Mouse (Mus musculus) layer of hippocampus, postnatal 10 days (tissue): ENCODE results near the gene Arfip1. TPM values are rescaled to one million over a fixed set of nuclear protein-coding genes. Genes with fewer than 3 reads are reported as not detected.
A peak's percentile ranks its signal among the peaks of the same experiment; 100 is the strongest.

ENCODE experiments used
- DNase-seq, 2 experiments: peaks; one replicate each; pipeline ENCODE4 v3.0.0; 2021; ENCODE audit warnings: low spot score in 2 of 2
- total RNA-seq, 2 experiments: library from RNA; stranded (reverse); gene quantifications; 2 replicates each; pipeline ENCODE4 v1.2.3; 2021

The Arfip1 gene
- total RNA-seq, 2 experiments from 2014 or later, result 19.7 to 20.6 TPM

- DNase-seq, result no peak
These were observed 89.8 kb downstream of the Arfip1 start for GRCm38 (mm10) chr3:84492657-84493056.

GRCm38 (mm10) chr3:84492148-84492547 lies 90.3 kb downstream of the Arfip1 start:
- DNase-seq, result no peak

GRCm38 (mm10) chr3:84488716-84489115 lies 93.7 kb downstream of the Arfip1 start:
- DNase-seq, result no peak

GRCm38 (mm10) chr3:84484891-84485290 lies 97.5 kb downstream of the Arfip1 start:
- no peak for DNase-seq

- no peak for DNase-seq
These were observed 98.1 kb downstream of the Arfip1 start for GRCm38 (mm10) chr3:84484333-84484732.

GRCm38 (mm10) chr3:84482121-84482520 lies 100.3 kb downstream of the Arfip1 start:
- no peak for DNase-seq

GRCm38 (mm10) chr3:84481104-84481503 lies 101.3 kb downstream of the Arfip1 start:
- peak; percentile 30 to 53 for DNase-seq

- DNase-seq, result peak; percentile 34 to 41
These were observed 102.2 kb downstream of the Arfip1 start, which contains the start of gene Fhdc1 for GRCm38 (mm10) chr3:84480006-84480897. TSS of gene Fhdc1 (minus strand) at chr3:84480429.

- peak; percentile 25 to 42 for DNase-seq
These were observed 103.0 kb downstream of the Arfip1 start for GRCm38 (mm10) chr3:84479293-84480005.

GRCm38 (mm10) chr3:84478896-84479292 lies 103.5 kb downstream of the Arfip1 start:
- DNase-seq, result no peak

GRCm38 (mm10) chr3:84478195-84478594 lies 104.2 kb downstream of the Arfip1 start:
- DNase-seq, result no peak

GRCm38 (mm10) chr3:84477498-84477897 lies 104.9 kb downstream of the Arfip1 start:
- DNase-seq, result no peak

- DNase-seq, result no peak
These were observed 107.2 kb downstream of the Arfip1 start for GRCm38 (mm10) chr3:84474981-84475775.

- no peak for DNase-seq
These were observed 108.0 kb downstream of the Arfip1 start for GRCm38 (mm10) chr3:84474398-84474797.

- DNase-seq, result no peak
These were observed 109.5 kb downstream of the Arfip1 start for GRCm38 (mm10) chr3:84472955-84473354.

- DNase-seq, result no peak
These were observed 109.9 kb downstream of the Arfip1 start for GRCm38 (mm10) chr3:84472527-84472926.

- DNase-seq, result no peak
These were observed 111.3 kb downstream of the Arfip1 start for GRCm38 (mm10) chr3:84471146-84471545.

GRCm38 (mm10) chr3:84468111-84468453 lies 114.3 kb downstream of the Arfip1 start:
- DNase-seq, result no peak

GRCm38 (mm10) chr3:84467419-84468110 lies 114.9 kb downstream of the Arfip1 start:
- no peak for DNase-seq

GRCm38 (mm10) chr3:84465822-84466500 lies 116.5 kb downstream of the Arfip1 start:
- DNase-seq, result no peak
